Mouse (Mus musculus) testis, postnatal 14 days (tissue): ENCODE results near the gene D330045A20Rik.
A peak's percentile ranks its signal among the peaks of the same experiment; 100 is the strongest.
"Not testable (repeated sequence)": the region's sequence is repeated elsewhere in the genome, so short reads cannot be mapped to it uniquely, and the experiment has no call there.

Experiments
- DNase-seq: peaks from one replicate; pipeline ENCODE4 v3.0.0; 2021; ENCODE audit warnings: low spot score

Gene D330045A20Rik

GRCm38 (mm10) chrX:139480022-139480894 is at the start of gene D330045A20Rik:
D330045A20Rik (plus strand) TSS chrX:139480367.
- DNase-seq, result peak; percentile 70

DNA sequence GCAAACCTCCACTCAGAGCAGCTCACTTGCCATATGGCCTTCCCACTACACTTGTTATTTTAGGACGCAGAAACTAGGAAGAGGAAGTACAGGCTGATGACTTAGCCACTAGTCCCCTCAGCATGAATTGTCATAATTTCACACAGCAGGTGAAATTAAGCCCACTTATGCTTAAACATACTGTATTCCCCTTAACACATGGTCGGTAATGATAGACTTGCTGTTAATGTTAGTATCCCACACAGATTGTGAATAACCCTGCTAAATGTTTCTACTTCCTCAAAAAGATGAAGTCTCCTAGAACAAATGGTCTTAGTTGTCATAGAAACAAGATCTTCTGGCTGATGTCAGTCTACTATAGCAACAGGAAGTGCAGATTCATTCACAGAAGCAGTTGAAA is 47.6 kb upstream of the D330045A20Rik start:
- DNase-seq, result no peak

DNA sequence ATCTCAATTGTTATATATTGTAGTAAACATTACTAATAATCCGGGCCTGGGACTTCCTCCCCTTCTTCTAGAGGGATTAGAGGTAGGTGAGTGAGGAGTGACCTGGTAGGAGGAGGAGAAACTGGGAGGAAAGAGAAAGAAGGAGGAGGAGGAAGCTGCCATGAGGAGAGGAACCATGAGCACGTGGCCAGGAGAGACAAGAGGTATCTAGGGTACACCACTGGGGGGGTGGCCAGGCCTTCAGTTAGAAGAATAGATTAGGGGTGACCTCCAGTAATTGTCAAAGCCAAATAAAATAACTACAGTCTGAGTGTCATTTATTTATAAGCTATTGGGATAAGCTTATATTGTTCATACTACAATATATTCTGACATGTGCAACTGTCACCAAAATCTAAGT is 45.0 kb upstream of the D330045A20Rik start:
- DNase-seq, result no peak

- DNase-seq, result not testable (repeated sequence)
Measured at GRCm38 (mm10) chrX:139441057-139441456, 39.1 kb upstream of the D330045A20Rik start.

- DNase-seq, result no peak
Measured at GRCm38 (mm10) chrX:139456812-139457211, 23.4 kb upstream of the D330045A20Rik start.

GRCm38 (mm10) chrX:139482083-139482482 is 1.9 kb downstream of the D330045A20Rik start:
- DNase-seq, result no peak

GRCm38 (mm10) chrX:139484974-139485373 is 4.8 kb downstream of the D330045A20Rik start:
- DNase-seq, result no peak

DNA sequence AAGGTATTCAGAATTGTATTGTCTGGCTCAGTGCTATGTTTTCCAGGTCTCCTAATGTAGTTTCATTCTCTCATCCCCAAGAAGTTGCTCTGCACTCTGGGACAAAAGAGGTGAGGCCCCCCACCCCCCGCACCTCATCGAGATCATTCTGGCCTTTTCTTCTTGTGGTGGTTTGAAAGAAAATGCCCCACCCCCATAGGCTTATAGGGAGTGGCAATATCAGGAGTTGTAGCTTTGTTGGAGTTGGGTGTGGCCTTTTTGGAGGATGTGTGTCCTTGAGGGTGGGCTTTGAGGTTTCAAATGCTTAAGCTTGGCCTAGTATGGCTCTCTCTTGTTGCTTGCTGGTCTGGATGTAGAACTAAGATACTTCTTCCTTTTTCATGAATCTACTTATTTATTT is 36.0 kb downstream of the D330045A20Rik start:
- DNase-seq, result no peak

DNA sequence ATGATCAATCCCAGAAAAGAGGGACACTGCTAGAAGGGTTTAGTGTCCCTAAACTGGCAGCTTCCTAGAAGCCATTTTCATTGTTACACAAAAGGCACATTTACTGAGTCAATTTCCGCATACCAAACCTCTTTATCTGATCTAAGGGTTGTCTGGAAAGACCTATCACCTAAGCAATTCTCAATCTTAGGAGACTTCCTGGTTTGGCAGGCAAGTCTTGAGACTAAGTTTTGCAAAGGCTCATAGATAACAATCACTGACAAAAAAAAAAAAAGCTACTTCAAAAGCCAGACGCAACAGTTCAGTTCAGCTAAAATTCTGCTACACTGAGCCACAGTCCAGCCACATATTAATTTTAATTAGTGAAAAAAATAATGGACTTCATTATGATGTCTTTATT is 39.1 kb downstream of the D330045A20Rik start:
- no peak for DNase-seq

- DNase-seq, result peak; percentile 3
Measured at GRCm38 (mm10) chrX:139524303-139525091, 44.3 kb downstream of the D330045A20Rik start.

GRCm38 (mm10) chrX:139525724-139526123 is 45.6 kb downstream of the D330045A20Rik start:
- DNase-seq, result no peak

DNA sequence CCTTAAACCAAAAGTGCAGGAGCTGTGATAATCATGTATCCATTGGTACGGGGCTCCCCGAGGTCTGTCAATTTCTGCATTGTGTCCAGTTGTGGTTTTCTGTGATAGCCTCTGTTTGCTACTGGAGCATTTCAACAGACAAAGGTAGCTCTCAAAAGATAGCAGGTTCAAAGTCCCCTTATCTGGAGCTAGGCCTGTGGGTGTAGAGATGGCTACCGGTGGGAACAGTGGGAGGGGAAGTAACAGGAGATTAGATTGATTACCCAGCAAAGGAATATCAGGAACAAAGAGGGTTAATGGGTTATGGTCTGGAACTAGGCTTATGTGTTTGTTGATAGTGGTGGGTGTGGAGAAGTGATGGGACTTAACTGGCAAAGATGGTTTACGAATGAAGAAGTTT is 46.8 kb downstream of the D330045A20Rik start:
- DNase-seq, result no peak

GRCm38 (mm10) chrX:139529678-139530077 is 49.5 kb downstream of the D330045A20Rik start:
- no peak for DNase-seq

GRCm38 (mm10) chrX:139532293-139532692 is 52.1 kb downstream of the D330045A20Rik start:
- no peak for DNase-seq

DNA sequence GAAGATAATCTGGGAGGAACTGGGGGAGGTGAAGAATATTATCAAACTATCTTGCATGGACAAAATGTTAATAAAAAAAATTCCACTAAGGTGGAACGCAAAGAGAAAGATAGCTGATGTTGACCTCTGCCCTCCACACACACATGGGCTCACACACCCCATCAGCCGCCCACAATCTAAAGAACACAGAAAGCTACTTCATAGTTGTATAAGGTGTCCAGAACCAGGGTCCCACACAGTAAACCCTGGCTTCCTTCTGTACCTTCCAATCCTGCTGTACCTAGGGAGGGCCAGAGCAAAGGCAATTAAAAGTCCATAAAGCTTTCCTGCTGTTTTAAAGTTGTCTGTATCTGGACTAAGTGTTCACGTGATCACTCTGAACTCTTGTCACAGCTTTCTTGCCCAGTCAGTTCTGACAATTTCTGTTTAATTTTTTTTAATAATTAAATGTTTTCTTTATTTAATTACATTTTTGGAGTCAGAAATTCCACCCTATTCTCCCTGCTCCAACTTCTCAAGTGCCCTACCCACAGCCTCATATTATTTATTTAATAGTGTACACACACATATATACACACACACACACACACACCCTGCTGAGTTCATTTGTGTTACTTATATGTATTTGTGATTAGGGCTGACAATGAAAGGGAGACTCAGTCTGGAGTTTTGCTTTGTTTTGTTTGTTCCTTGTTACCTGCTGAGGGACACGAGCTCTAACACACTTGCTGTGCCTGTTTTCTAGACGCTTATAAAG is 57.7 kb downstream of the D330045A20Rik start:
- no peak for DNase-seq

GRCm38 (mm10) chrX:139543726-139544125 is 63.6 kb downstream of the D330045A20Rik start:
- no peak for DNase-seq

GRCm38 (mm10) chrX:139550456-139550855 is 70.3 kb downstream of the D330045A20Rik start:
- DNase-seq, result no peak

DNA sequence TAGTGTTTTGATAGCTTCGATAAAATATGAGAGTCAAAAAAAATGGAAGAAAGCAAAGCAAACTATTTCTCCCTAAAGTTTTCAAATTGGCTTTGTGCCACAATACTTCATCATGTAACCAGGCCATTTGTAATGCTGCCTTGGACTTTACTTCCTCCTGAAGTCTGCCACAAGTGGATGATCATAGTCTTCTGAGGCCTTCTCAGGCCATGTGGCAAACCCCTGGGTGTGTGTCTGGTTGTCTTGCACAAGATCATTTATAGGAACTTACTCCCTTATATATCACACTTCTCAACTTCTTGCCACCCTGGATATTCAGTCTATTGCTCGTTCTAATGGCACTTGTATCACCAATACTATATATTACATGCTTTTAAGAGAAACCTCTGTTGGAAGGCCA is 71.9 kb downstream of the D330045A20Rik start:
- no peak for DNase-seq

GRCm38 (mm10) chrX:139562255-139562924 is 82.2 kb downstream of the D330045A20Rik start:
- DNase-seq, result no peak

DNA sequence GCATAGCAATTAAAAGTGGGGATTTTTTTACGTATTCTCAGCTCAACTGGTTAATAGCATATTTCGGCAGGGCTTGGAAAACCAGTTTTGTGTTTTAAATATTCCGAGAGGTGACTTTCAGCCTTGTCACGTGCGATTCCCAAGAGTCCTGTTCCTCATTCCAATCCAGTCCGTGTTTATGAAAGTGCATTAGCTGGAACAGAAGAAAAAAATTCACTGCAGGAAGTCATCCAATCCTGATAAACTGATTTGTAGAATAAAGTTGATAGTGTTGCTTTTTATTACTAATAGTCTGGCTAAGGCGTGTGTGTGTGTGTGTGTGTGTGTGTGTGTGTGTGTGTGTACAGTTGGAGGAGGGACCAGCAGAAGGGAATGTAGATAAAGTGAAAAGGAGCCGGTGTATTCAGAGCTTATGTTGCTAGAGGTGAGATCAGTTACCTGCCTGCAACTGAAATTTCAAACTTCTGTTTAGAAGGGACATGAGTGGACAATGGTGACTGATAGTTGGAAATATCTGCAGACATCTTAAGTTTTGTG is 82.8 kb downstream of the D330045A20Rik start, which contains the start of gene Rnf128:
TSS of gene Rnf128 (plus strand) at position 392 of the 537 bp plus-strand sequence.
- DNase-seq, result no peak

GRCm38 (mm10) chrX:139570054-139570453 is 89.9 kb downstream of the D330045A20Rik start:
- no peak for DNase-seq
